In the genomic region with DNA sequence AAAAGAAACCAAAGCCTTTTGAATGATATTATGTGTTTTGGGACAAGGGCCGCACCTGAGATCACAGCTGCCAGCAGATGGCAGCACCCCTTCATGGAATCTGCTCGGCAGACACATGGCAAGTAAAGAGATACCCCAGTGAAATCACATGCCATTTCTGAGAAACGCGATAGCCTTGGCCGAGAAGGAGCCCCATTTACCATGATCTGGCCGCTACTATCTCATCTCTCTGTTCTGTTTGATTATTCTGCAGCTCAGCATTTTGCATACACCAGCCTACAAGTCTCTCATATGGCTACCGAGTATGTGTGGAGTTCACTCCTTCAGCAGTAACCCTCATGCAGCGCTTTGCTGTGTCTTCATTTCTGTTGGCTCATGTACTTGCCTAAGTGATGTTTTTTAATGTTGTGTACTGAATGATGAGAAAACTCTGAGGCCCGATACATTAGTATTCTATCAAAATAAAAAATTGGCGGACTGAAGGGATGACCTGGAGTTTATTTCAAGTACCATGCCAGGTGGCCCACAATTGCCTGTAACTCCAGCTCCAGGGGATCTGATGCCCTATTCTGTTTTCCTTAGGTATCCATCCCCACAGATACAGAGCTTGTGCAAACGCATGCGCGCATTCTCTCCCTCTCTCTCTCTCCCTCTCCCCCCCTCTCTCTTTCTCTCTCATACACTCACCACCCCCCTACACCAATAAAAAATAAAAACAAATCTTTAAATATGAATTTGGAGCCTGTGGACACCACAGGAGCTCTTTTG, we compare ENCODE assay signal across 8 mouse cellular contexts.
DNase-seq lines count a peak whose midpoint lies in the region; ATAC-seq and TF ChIP-seq lines count a peak whose summit lies in the region.

No protein-coding gene starts in this region.

- H3K27me3 ChIP-seq in heart, embryonic 13.5 days (replicated peaks): no peaks in the 10 kb centered on the region
- no peaks in the 10 kb centered on the region for H3K27me3 ChIP-seq in liver, postnatal 0 days (ENCODE audit: insufficient read depth, low read length)
- no peaks in the 10 kb centered on the region for H3K27me3 ChIP-seq in neural tube, embryonic 14.5 days (ENCODE audit: control insufficient read depth, insufficient read depth, low read length)

- WGBS in heart, embryonic 13.5 days: 40% methylated on average over 13 of the region's 13 CpGs
- WGBS in liver, postnatal 0 days (ENCODE audit: insufficient replicate concordance): 43% methylated on average over 13 of the region's 13 CpGs
- whole genome bisulfite sequencing in neural tube, embryonic 14.5 days: 45% methylated on average over 13 of the region's 13 CpGs

- H3K9me3 ChIP-seq in heart, embryonic 13.5 days: peaks cover 13% of the 10 kb centered on the region; the same call in 1 of the 2 replicates
- H3K9me3 ChIP-seq in liver, postnatal 0 days (ENCODE audit: low read length): 0 out of 2 replicates have a peak, but pooled peaks cover 4% of the 10 kb centered on the region
- H3K9me3 ChIP-seq in neural tube, embryonic 14.5 days (ENCODE audit: control insufficient read depth, low read length): 0 out of 2 replicates have a peak, but pooled peaks cover 3% of the 10 kb centered on the region

- no peak for TF ChIP-seq POLR2A in bone marrow macrophage, adult 2 months (IDR thresholded peaks at IDR 0.05; ENCODE audit: borderline replicate concordance, low read depth, low read length)
- TF ChIP-seq POLR2A in embryonic fibroblast, embryonic 13.5 days (IDR thresholded peaks at IDR 0.05; ENCODE audit: low read depth, low read length): no peak

- no peak for TF ChIP-seq EP300 in liver, postnatal 0 days (IDR thresholded peaks at IDR 0.05; ENCODE audit: low read depth)

- ATAC-seq in heart, embryonic 13.5 days (ENCODE audit: extremely low read depth, insufficient number of reproducible peaks, low FRiP score, low TSS enrichment): no peak
- no peak for ATAC-seq in liver, postnatal 0 days
- peak; percentile 93 for ATAC-seq in neural tube, embryonic 14.5 days (ENCODE audit: low read depth)

- no peak overlapping the region for H3K9ac ChIP-seq in heart, embryonic 13.5 days
- H3K9ac ChIP-seq in liver, postnatal 0 days (replicated peaks): no peak overlapping the region
- no peak overlapping the region; the same call in 1 of the 2 replicates for H3K9ac ChIP-seq in neural tube, embryonic 14.5 days (replicated peaks; ENCODE audit: low read depth, low read length)

- no peak overlapping the region for H3K4me3 ChIP-seq in bone marrow macrophage, adult 2 months (ENCODE audit: insufficient read depth, low read length)
- H3K4me3 ChIP-seq in embryonic fibroblast, embryonic 13.5 days (ENCODE audit: insufficient read depth, low read length): no peak overlapping the region
- H3K4me3 ChIP-seq in heart, embryonic 13.5 days: no peak overlapping the region
- H3K4me3 ChIP-seq in liver, postnatal 0 days (ENCODE audit: low read depth, low read length): no peak overlapping the region
- H3K4me3 ChIP-seq in neural tube, embryonic 14.5 days (ENCODE audit: low read depth, low read length): no peak overlapping the region

- no peak overlapping the region for H3K27ac ChIP-seq in bone marrow macrophage, adult 2 months (ENCODE audit: insufficient read depth, low read depth, low read length)
- no peak overlapping the region for H3K27ac ChIP-seq in embryonic fibroblast, embryonic 13.5 days (ENCODE audit: insufficient read depth, low read length)
- H3K27ac ChIP-seq in heart, embryonic 13.5 days (replicated peaks): no peak overlapping the region
- H3K27ac ChIP-seq in liver, postnatal 0 days (ENCODE audit: low read depth): no peak overlapping the region
- no peak overlapping the region for H3K27ac ChIP-seq in neural tube, embryonic 14.5 days (ENCODE audit: low read depth, low read length)

- H3K4me1 ChIP-seq in bone marrow macrophage, adult 2 months (ENCODE audit: control insufficient read depth, insufficient read depth, low read length): no peaks in the 10 kb centered on the region
- no peaks in the 10 kb centered on the region for H3K4me1 ChIP-seq in embryonic fibroblast, embryonic 13.5 days (ENCODE audit: control insufficient read depth, insufficient read depth, low read length)
- peaks cover 9% of the 10 kb centered on the region for H3K4me1 ChIP-seq in heart, embryonic 13.5 days
- H3K4me1 ChIP-seq in liver, postnatal 0 days (ENCODE audit: insufficient read depth): no peaks in the 10 kb centered on the region
- H3K4me1 ChIP-seq in neural tube, embryonic 14.5 days (ENCODE audit: control insufficient read depth, insufficient read depth, low read length): no peaks in the 10 kb centered on the region

- H3K36me3 ChIP-seq in heart, embryonic 13.5 days: no peaks in the 10 kb centered on the region
- no peaks in the 10 kb centered on the region for H3K36me3 ChIP-seq in liver, postnatal 0 days (replicated peaks; ENCODE audit: insufficient read depth, low read length)
- H3K36me3 ChIP-seq in neural tube, embryonic 14.5 days (ENCODE audit: control insufficient read depth, insufficient read depth, low read length): no peaks in the 10 kb centered on the region

- H3K4me2 ChIP-seq in heart, embryonic 13.5 days: peak overlapping the region; percentile 55
- H3K4me2 ChIP-seq in liver, postnatal 0 days (ENCODE audit: low read depth, low read length): no peak overlapping the region
- H3K4me2 ChIP-seq in neural tube, embryonic 14.5 days (ENCODE audit: low read depth, low read length): peak overlapping the region; percentile 36; the same call in 1 of the 2 replicates

- peak; percentile 93 for TF ChIP-seq CTCF in bone marrow macrophage, adult 2 months (IDR thresholded peaks at IDR 0.05; ENCODE audit: low read depth, low read length)
- TF ChIP-seq CTCF in embryonic fibroblast, embryonic 13.5 days (IDR thresholded peaks at IDR 0.05; ENCODE audit: borderline replicate concordance, insufficient read depth, low read length): peak; percentile 82
- peak; percentile 82 for TF ChIP-seq CTCF in liver, postnatal 0 days (IDR thresholded peaks at IDR 0.05; ENCODE audit: low read depth)

- peak; percentile 54 for DNase-seq in CD4-positive helper T cell, adult 2 months (ENCODE audit: low read depth, low spot score)
- DNase-seq in kidney, postnatal 14 days: peak; percentile 74
- peak; percentile 76 for DNase-seq in liver, postnatal 0 days
- peak; percentile 46 for DNase-seq in telencephalon, adult 2 months (ENCODE audit: low read depth, low spot score)
